Mouse (Mus musculus) testis, adult 2 months (tissue): Measurements from ENCODE around the gene Cdhr4. TPM values are rescaled to one million over a fixed set of nuclear protein-coding genes. Genes with fewer than 3 reads are reported as not detected.
A peak's percentile ranks its signal among the peaks of the same experiment; 100 is the strongest.

Experiments
- H3K27ac ChIP-seq: fragments of 200-500 bp; 2 replicates; pipeline ENCODE4 v1.5.1; 2012; ENCODE audit warnings: low read depth, low read length; ENCODE audit not compliant: control insufficient read depth, insufficient read depth
- H3K27me3 ChIP-seq: fragments of 200-500 bp; 2 replicates; pipeline ENCODE4 v1.6.1; 2012; ENCODE audit warnings: mild to moderate bottlenecking, low read length, moderate library complexity; ENCODE audit not compliant: control insufficient read depth, insufficient read depth
- H3K36me3 ChIP-seq: fragments of 200-500 bp; 2 replicates; pipeline ENCODE4 v1.6.1; 2012; ENCODE audit warnings: mild to moderate bottlenecking, low read length; ENCODE audit not compliant: control insufficient read depth, insufficient read depth
- H3K4me1 ChIP-seq: fragments of 200-500 bp; 2 replicates; pipeline ENCODE4 v1.6.1; 2012; ENCODE audit warnings: low read length; ENCODE audit not compliant: control insufficient read depth, insufficient read depth
- H3K4me3 ChIP-seq: fragments of 200-500 bp; 2 replicates; pipeline ENCODE4 v1.5.1; 2012; ENCODE audit warnings: low read depth, mild to moderate bottlenecking, low read length, moderate library complexity, mixed read lengths; ENCODE audit not compliant: control insufficient read depth
- CTCF ChIP-seq: fragments of 200-500 bp; IDR thresholded peaks from 2 replicates; pipeline ENCODE4 v1.5.1; 2012; ENCODE audit warnings: low read depth, mild to moderate bottlenecking, inconsistent platforms, low read length, moderate library complexity; ENCODE audit not compliant: control insufficient read depth, insufficient read depth, insufficient replicate concordance
- POLR2A ChIP-seq: fragments of 200-500 bp; IDR thresholded peaks from 2 replicates; pipeline ENCODE4 v1.6.1; 2012; ENCODE audit warnings: low read depth, mild to moderate bottlenecking, inconsistent platforms, low read length, moderate library complexity; ENCODE audit not compliant: control insufficient read depth
- polyA plus RNA-seq: library from polyadenylated mRNA; depleted of rRNA; stranded (reverse); fragments of >200 nt; gene quantifications from 2 replicates; pipeline ENCODE4 v1.2.3, GENCODE M21; 2012; rRNA removed

Gene Cdhr4
- 387 and 461 TPM in 2 replicates for polyA plus RNA-seq

DNA sequence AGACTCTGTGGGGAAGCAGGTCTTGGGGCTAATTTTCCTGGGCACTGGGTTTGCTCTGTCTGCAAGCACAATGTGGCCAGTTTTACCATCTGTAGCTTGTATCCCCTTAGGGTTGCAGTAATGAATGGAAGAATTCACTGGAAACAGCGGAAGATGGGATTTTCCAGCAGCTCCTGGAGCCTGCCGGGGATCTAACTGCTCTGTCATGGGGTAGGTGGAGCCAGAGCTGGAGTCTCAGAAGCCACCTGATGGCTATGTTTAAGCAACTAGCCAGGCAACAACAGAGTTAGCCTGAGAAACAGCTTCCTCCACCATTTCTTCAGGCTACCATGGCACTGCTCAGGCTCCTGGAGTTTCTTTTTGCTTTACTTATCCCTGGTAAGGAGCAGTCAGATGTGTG lies at the start of gene Cdhr4:
Gene Cdhr4 (plus strand): TSS at position 301 of the 400 bp plus-strand sequence.
- Histone ChIP-seq H3K4me1 (peaks cover 6% of the 10 kb centered on the region), H3K36me3 (no peaks in the 10 kb centered on the region), H3K27me3 (no peaks in the 10 kb centered on the region), H3K27ac (no peak within 1 kb of the TSS), H3K4me3 (no peak within 1 kb of the TSS)
- TF ChIP-seq POLR2A (no peak), CTCF (no peak)

DNA sequence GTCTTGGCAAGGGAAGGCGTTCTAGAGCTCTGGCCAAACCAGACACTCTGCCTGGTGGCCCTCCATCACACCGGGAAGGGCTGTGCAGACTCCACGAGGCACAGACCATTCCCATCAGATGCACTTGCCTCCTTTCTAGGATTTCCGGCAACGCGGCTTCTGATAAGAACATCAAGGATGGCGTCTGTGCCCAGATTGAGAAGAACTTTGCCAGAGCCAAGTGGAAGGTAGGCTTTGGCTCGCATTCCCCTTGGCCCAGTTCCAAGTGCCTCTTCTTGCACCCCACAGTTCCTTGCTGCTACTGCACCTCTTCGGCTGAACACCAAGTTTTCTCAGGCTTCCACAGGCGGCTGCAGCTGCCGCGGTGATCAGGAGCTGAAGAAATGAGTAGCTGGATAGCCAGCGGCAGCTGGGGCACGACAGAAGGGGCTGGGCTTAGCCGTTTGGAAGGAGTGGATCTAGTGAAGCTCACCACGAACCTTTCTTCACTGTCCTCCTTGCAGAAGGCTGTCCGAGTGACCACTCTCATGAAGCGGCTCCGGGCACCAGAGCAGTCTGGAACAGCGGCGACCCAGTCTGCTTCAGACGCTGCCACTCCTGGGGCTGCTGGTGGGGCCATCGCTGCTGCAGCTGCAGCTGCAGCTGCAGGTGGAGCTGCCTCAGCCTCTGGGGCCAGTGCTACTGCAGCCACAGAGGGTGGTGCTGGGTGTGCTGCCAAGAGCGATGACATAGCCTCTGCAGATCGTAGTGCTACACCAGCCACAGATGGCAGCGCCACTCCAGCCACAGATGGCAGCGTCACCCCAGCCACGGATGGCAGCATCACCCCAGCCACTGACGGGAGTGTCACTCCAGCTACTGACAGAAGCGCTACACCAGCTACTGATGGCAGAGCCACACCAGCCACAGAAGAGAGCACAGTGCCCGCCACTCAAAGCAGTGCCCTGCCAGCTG lies 44.8 kb upstream of the Cdhr4 start:
- Histone ChIP-seq H3K4me1 (peaks cover 6% of the 10 kb centered on the region), H3K27me3 (no peaks in the 10 kb centered on the region), H3K36me3 (no peaks in the 10 kb centered on the region), H3K4me3 (no peak overlapping the region), H3K27ac (no peak overlapping the region)
- TF ChIP-seq CTCF = no peak
- TF ChIP-seq POLR2A = no peak

DNA sequence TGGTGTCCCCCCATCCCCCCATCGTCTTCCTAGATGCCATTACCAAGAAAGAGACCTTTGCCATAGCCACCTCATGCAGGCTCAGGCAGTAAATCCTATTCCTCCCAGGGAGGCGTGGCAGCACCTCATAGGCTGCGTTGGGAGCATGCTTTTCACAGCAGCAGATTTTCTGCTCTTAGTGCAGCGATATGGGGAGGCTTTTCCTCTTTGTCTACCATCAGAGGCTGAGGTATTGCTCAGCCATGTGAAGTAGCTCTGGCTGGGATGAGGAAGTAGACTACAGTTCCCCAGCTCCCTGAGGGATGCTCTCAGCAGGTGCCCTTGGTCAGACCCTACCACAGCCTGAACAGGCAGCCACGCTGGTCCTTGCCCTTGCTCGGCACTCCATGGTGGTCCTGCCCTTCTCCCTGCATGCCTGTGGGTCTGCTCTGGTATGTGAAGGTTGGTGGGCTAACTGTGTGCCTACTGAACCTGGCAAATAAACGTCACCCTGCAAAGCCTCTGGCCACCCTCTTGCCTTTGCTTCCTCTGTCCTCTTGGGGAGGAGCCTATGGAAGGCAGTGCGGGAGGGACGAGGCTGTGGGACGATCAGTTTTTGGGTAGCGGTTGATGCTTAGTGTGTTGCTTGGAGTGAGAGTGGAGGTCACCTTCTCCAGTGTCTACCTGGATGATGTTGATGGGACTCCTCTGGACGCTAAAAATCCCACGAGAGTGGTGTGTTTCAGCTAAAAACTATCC lies 42.9 kb upstream of the Cdhr4 start:
- peaks cover 6% of the 10 kb centered on the region for H3K4me1 ChIP-seq
- H3K27me3 ChIP-seq = no peaks in the 10 kb centered on the region
- no peak overlapping the region for H3K4me3 ChIP-seq
- H3K36me3 ChIP-seq = no peaks in the 10 kb centered on the region
- TF ChIP-seq POLR2A = no peak
- TF ChIP-seq CTCF = no peak
- H3K27ac ChIP-seq = no peak overlapping the region

DNA sequence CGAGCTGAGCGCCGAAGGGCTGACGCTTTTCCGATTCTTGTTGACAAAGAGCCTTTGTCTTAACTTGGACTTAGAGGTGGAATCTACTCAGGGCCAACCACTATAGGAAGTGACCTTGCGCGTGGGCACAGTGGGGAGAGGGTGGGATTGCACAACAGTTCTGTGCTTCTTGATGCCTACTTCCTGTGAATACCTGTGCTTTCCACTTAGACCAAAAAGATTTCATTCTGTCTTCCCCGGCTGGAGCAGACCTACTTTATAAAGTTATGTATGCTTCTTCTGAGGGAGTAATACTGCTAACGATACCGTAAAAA lies 42.4 kb upstream of the Cdhr4 start, which contains the start of gene Traip:
Gene Traip (plus strand): TSS at position 215 of the 314 bp plus-strand sequence.
- Histone ChIP-seq H3K27me3 (no peaks in the 10 kb centered on the region), H3K4me3 (peak within 1 kb of the TSS; percentile 86), H3K27ac (peak within 1 kb of the TSS; percentile 88), H3K4me1 (peaks cover 6% of the 10 kb centered on the region), H3K36me3 (no peaks in the 10 kb centered on the region)
- no peak for TF ChIP-seq POLR2A
- TF ChIP-seq CTCF = no peak

DNA sequence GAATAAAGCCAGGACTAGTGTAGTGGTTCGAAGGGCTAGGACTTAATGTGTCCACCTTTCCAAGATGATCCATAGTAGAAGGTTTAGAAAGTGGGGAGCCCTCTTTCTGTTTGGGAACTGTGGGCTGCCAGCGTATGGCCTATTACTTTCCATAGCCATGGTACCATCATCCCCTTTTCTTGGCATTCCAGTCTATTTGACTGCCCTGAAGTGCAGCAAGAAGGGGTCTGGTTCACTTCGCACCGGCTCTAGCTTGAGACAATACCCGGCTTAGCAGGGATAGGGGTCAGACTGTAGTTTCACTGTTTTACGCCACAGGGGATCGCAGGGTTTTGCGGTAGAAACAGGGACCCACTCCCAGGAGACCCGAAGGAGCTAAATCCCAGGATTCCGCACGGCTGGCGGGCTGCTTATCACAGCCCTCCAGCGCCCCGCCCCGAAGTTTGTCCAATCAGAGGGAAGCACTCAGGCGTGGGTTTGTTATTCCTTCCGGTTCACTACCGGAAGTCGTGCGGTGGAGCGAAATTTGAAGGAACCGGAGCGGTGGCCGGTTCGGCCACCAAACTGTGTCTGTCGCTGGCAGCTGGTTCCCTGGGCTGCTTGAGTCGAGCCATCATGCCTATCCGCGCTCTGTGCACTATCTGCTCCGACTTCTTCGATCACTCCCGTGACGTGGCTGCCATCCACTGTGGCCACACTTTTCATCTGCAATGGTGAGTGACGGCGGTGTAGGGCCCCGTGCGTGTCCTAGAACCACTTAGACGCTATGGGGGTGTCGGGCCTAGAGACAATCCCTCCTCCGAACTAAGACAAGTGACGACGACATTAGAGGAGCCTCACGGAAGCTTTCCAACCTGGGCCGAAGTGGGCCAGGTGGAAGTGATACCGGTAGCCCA lies 41.6 kb upstream of the Cdhr4 start:
- peaks cover 6% of the 10 kb centered on the region for H3K4me1 ChIP-seq
- H3K27me3 ChIP-seq = no peaks in the 10 kb centered on the region
- no peaks in the 10 kb centered on the region for H3K36me3 ChIP-seq
- H3K4me3 ChIP-seq = peak overlapping the region; percentile 86
- peak overlapping the region; percentile 88 for H3K27ac ChIP-seq
- TF ChIP-seq CTCF (no peak; the same call in 1 of the 2 replicates), POLR2A (peak; percentile 75)

DNA sequence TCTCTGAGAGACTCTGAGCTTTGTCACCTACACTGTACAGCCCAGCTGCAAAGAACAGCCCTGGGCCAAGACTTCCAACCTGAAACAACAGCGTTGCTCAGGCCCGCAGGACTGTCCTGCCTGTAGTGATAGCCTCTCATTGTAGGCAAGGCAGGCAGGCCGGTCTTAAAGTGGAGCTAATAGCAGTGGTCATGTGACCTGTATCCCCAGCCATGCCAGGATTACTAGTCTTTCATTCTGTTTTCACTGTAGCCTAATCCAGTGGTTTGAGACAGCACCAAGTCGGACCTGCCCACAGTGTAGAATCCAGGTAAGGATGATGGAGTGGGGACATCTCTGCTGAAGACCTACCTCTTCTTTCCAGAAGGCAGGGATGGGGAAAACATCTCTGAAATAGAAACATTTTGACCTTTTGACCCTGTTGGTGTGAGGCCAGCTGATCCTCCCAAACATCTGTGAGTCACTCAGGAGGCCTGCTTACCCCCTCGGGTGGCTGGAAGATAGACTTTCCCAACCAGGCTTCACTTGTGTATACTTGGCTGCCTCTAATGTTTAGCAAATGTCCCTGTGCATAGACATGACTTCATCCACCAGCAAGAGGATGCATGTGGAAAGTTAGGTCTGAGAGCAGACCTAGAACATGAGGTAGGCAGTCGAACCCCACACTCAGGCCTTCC lies 36.5 kb upstream of the Cdhr4 start:
- H3K36me3 ChIP-seq = peaks cover 1% of the 10 kb centered on the region
- no peak overlapping the region for H3K27ac ChIP-seq
- TF ChIP-seq POLR2A = no peak
- TF ChIP-seq CTCF = no peak
- peaks cover 3% of the 10 kb centered on the region; the same call in 1 of the 2 replicates for H3K4me1 ChIP-seq
- H3K4me3 ChIP-seq = no peak overlapping the region
- no peaks in the 10 kb centered on the region for H3K27me3 ChIP-seq
